Mouse (Mus musculus) splenic B cell, adult 2 months (primary cell): ENCODE data around the gene Ezh2.
A peak's percentile ranks its signal among the peaks of the same experiment; 100 is the strongest.
"Not testable (repeated sequence)": the region's sequence is repeated elsewhere in the genome, so short reads cannot be mapped to it uniquely, and the experiment has no call there.

Experiments
- DNase-seq: peaks from one replicate; pipeline ENCODE4 v3.0.0-alpha.2; 2011; ENCODE audit warnings: low read depth, low spot score
- H3K27me3 ChIP-seq: 2 replicates; pipeline ENCODE4 v1.6.1; 2012; ENCODE audit warnings: mild to moderate bottlenecking, low read length, moderate library complexity, mixed read lengths; ENCODE audit not compliant: control insufficient read depth, poor library complexity, insufficient read depth, severe bottlenecking
- H3K36me3 ChIP-seq: 2 replicates; pipeline ENCODE4 v1.6.1; 2012; ENCODE audit warnings: mild to moderate bottlenecking, low read length, moderate library complexity, mixed read lengths; ENCODE audit not compliant: control insufficient read depth, poor library complexity, insufficient read depth, severe bottlenecking

Gene Ezh2

GRCm38 (mm10) chr6:47587332-47587731, 7.8 kb downstream of the Ezh2 start:
- H3K27me3 ChIP-seq, H3K36me3 ChIP-seq: not testable (repeated sequence)
- peak; percentile 50 for DNase-seq

- DNase-seq = no peak
- Histone ChIP-seq H3K36me3 (peaks cover 2% of the 10 kb centered on the region; the same call in 1 of the 2 replicates), H3K27me3 (no peaks in the 10 kb centered on the region)
Measured at GRCm38 (mm10) chr6:47572887-47573286, 22.3 kb downstream of the Ezh2 start.

DNA sequence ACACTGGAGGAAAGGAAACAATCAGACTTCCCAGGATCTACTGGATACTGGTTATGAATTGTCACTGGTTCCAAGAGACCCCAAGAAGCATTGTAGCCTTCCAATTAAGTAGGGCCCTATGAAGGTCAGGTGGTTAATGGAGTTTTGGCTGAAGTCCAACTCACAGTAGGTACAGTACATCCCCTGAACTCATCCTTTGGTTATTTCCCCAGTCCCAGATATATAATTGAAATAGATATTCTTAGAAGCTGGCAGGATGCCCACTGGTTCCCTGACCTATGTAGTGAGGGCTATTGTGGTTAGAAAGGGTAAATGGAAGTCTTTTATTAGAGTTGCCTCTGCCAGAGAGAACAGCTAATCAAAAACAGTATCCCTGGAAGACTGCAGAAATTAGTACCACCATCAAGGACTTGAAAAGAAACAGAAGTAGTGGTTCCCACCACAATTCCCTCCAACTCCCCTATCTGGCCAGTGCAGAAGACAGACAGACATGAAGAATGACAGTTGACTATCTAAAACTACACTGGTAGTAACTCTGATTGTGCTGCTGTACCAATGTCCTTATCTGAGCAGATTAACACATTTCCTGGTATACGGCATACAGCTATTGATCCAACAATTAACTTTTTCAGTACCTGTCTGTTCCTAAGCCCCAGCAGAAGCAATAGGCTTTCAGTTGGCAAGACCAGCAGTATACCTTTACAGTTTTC, 29.7 kb downstream of the Ezh2 start:
- H3K36me3 ChIP-seq = peaks cover 2% of the 10 kb centered on the region; the same call in 1 of the 2 replicates
- no peaks in the 10 kb centered on the region for H3K27me3 ChIP-seq
- no peak for DNase-seq

DNA sequence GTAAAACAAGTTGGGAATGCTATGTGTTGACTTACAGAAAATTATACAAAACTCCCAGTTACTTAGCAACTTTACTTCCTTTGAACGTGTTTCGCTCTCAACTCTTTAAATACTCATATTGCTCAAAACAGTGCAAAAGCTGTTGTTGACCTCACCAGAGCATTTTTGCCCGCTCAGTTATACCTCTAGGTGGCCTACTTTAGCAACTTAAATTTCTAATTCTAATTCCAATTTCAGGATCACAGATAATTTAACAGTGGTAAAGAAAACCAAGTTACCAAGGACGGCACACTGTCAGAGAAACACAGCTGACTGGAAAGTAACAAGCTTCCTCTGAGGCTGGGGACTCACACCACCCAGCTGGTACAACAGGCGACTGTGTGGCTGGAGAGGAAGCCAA, 33.7 kb downstream of the Ezh2 start:
- Histone ChIP-seq H3K36me3 (no peaks in the 10 kb centered on the region), H3K27me3 (no peaks in the 10 kb centered on the region)
- DNase-seq = peak; percentile 44

DNA sequence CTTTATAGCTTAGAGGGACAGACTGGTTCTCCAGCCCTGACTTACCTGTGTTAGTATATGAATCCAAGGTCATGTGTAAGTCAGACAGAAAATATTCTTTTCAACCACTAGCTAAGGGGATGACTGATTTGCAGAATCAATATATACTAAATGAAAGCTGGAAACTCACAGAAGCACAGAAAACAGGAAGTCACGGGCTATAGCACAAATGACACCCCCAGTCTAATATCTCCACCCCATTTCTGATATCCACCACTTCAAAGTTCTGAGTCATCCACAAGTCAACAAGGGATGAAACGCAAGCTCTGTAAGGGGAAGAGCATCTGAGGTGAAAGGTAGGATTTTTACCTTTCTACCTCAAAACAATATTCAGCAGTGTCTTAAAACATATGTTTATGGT, 34.3 kb downstream of the Ezh2 start:
- H3K27me3 ChIP-seq = no peaks in the 10 kb centered on the region
- DNase-seq = peak; percentile 34
- H3K36me3 ChIP-seq = no peaks in the 10 kb centered on the region

- H3K27me3 ChIP-seq = no peaks in the 10 kb centered on the region
- no peaks in the 10 kb centered on the region; the same call in 1 of the 2 replicates for H3K36me3 ChIP-seq
- DNase-seq = no peak
Measured at GRCm38 (mm10) chr6:47560407-47560806, 34.7 kb downstream of the Ezh2 start.

DNA sequence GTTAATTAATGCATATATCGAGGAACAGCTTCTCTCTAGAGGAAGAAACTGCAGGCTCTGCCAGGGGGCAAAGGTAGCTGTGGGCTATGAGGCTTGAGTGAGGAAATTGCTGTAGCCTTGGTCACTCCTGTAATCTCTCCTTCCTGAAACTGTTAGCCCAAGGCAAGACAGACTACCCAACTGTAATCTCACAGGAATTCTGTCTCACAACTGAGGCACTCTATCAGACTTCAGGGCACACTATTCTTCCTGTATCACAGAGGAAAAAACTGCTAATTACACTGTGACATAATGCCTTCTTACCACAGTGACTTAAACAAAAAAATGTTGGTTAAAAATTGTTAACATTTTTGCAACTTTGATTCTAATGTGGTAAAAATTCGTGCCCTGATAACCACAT, 35.9 kb downstream of the Ezh2 start:
- H3K27me3 ChIP-seq = no peaks in the 10 kb centered on the region
- no peaks in the 10 kb centered on the region; the same call in 1 of the 2 replicates for H3K36me3 ChIP-seq
- no peak for DNase-seq

DNA sequence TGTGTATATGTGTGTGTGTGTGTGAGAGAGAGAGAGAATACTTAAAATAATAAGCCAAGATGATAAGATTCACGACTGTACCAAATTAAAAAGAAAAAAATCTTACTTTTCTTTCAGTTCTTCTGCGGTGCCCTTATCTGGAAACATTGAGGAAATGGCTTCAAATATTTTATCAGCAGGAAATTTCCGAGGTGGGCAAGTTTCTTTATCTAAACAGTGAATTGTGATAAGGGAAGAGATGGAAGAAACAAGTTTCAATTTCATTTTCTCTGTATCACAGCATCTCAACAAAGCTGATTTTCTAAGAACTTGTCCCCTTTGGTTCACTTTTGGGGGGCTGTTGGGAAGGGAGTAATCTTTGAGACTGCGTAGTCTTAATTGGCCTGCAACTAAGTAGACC, 42.9 kb downstream of the Ezh2 start:
- no peak for DNase-seq
- Histone ChIP-seq H3K36me3 (peaks cover 1% of the 10 kb centered on the region), H3K27me3 (no peaks in the 10 kb centered on the region)

DNA sequence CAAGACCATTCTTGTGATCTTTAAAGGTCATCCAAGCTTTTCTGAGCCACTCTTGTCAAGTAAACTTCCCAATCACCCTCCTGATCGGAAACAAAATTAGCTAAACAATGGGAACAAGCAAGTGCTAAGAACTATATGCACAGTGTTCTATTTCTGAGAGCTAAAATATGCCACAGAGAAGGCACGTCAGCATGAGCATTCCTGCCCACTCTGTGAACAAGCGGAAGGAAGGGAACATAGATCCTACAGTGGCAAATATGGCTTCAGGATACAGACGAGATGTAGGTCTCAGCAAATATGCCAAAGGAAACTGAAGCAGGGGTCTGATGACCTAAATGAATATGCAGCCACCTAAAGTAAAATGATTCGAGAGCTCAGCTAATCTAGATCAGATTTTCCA, 59.8 kb downstream of the Ezh2 start:
- DNase-seq = no peak
- Histone ChIP-seq H3K27me3 (no peaks in the 10 kb centered on the region; the same call in 1 of the 2 replicates), H3K36me3 (no peaks in the 10 kb centered on the region; the same call in 1 of the 2 replicates)

DNA sequence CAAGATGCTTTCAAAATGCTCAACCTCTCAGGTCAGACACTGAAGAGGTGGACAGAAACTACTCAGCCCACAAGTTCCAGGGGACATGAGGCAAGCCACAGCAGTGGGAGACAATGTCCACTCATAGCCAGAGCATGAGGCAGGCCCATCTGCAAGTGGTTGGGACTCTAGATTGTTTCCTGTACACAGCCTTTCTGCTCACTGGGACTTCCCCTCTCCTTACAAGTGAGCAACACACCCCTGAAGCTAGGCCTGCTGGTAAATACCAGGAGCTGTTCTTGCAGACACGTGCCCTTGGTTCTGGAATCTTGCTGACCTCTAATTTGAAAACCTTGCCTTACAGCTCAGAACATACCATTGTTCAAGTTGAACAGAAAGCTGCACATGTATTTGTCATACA, 62.6 kb downstream of the Ezh2 start:
- DNase-seq = no peak
- H3K27me3 ChIP-seq = no peaks in the 10 kb centered on the region; the same call in 1 of the 2 replicates
- H3K36me3 ChIP-seq = no peaks in the 10 kb centered on the region

DNA sequence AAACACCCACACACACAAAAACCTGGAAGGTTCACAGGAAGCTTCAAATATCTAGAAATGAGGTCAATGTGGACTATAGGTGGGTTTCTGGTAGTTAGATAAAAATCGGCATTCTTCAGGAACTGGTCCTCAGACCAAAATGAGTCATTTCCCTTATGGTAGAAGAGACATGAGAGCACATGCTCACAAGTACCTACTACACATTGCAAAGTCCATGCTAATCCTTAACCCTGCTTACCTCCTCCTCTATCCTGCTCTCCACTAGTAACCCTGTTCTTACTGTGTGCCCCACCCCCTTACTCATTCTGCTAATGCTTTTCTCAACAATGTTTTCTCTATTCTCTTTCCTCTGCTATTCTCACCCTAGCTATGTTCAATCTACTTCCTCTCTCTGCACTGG, 67.5 kb downstream of the Ezh2 start:
- H3K36me3 ChIP-seq = peaks cover 6% of the 10 kb centered on the region
- no peaks in the 10 kb centered on the region; the same call in 1 of the 2 replicates for H3K27me3 ChIP-seq
- DNase-seq = no peak

DNA sequence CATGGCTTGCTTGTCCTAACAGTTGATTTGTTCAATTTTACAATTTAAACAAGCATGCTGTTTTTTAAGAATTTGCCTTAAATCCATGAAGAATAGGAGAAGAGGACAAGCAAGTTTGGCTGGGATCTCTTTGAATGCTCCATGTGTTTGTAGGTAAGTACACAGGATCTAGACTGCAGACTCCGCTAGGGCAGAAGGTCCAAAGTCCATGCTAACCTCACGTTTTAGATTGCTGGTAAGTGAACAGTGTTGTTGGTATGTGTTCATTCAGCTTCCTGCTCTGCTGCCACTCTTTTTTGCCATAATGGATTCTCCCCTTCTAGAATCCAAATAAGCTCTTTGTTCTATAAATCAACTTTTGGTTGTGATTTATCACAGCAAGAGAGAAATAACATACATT, 68.0 kb downstream of the Ezh2 start:
- no peak for DNase-seq
- H3K27me3 ChIP-seq = no peaks in the 10 kb centered on the region; the same call in 1 of the 2 replicates

GRCm38 (mm10) chr6:47526446-47526845, 68.7 kb downstream of the Ezh2 start:
- Histone ChIP-seq H3K27me3 (no peaks in the 10 kb centered on the region; the same call in 1 of the 2 replicates), H3K36me3 (peaks cover 10% of the 10 kb centered on the region)
- DNase-seq = no peak

More for the DNA sequence above, 68.0 kb downstream of the Ezh2 start:
- H3K36me3 ChIP-seq = peaks cover 10% of the 10 kb centered on the region

DNA sequence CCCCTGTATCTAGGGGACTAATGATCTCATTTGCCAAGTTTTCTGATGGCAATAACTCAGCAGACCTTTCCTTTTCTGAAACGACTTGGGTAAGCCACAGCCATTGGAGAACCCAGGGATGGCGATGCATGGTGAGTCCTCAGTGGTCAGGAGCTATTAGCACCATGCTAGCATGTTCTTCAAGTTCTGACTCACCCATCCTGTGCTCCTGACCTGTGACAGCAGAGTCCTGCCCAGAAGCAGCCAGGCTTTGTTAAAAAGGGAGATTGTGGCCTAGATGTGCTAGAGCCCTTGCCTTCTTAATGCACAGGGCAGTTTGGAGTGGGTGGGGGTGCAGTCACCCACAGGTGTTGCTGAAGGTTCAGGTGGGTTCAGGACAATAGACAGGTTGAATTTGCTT, 70.1 kb downstream of the Ezh2 start:
- H3K36me3 ChIP-seq = peaks cover 17% of the 10 kb centered on the region
- no peak for DNase-seq
- H3K27me3 ChIP-seq = no peaks in the 10 kb centered on the region

DNA sequence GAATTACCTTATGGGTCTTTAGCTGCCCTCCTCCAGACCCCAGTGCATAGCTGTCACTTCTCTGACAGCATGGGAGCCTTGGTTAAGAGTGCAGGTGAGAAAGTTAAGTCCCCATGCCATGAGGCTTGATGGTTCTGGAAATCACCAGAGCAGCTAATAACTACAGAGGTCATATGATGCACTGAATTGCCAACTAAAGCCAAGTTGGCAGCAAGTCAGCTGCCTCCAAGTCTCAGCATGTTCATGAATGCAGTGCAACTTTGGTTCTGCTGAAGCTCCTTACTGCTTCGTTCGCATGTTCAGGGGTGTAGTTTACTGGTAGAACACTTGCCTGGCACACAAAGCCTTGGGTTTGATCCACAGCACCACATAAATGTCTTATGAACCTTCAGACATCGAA, 72.7 kb downstream of the Ezh2 start:
- no peak for DNase-seq
- Histone ChIP-seq H3K27me3 (no peaks in the 10 kb centered on the region), H3K36me3 (peaks cover 25% of the 10 kb centered on the region)

GRCm38 (mm10) chr6:47520030-47520429, 75.1 kb downstream of the Ezh2 start:
- no peak for DNase-seq
- Histone ChIP-seq H3K27me3 (no peaks in the 10 kb centered on the region), H3K36me3 (peaks cover 24% of the 10 kb centered on the region)
